Mouse (Mus musculus) heart, postnatal 10 days (tissue): ENCODE results near the gene St7. TPM values are rescaled to one million over a fixed set of nuclear protein-coding genes. Genes with fewer than 3 reads are reported as not detected.

Source experiments
- DNase-seq, 2 experiments: peaks; one replicate each; pipeline ENCODE4 v3.0.0; 2021
- intact Hi-C: fragments of 180-260 bp; cut with DNase I; formaldehyde crosslinking; loops from one replicate; pipeline ENCODE4 v1.15.1; 2025
- total RNA-seq, 2 experiments: library from RNA; stranded (reverse); gene quantifications; 2 replicates each; pipeline ENCODE4 v1.2.3; 2021

St7 gene
- total RNA-seq, 2 experiments from 2014 or later = 29.8 to 30.7 TPM

GRCm38 (mm10) chr6:17932806-17933205, 240.1 kb downstream of the St7 start:
- no peak for DNase-seq

GRCm38 (mm10) chr6:17938631-17939346, 246.1 kb downstream of the St7 start:
- intact Hi-C loops = no loop called here
- no peak for DNase-seq

More at GRCm38 (mm10) chr6:17932806-17933205, 240.1 kb downstream of the St7 start:
- intact Hi-C loops = no loop called here

- intact Hi-C loops = no loop called here
- DNase-seq = no peak
Observed at GRCm38 (mm10) chr6:17941916-17942315, 249.2 kb downstream of the St7 start.

GRCm38 (mm10) chr6:17942344-17942743, 249.6 kb downstream of the St7 start:
- intact Hi-C loops = no loop called here

GRCm38 (mm10) chr6:17943877-17944617, 251.3 kb downstream of the St7 start:
- peak; percentile 12 to 35 for DNase-seq
- intact Hi-C loops = no loop called here

More at GRCm38 (mm10) chr6:17942344-17942743, 249.6 kb downstream of the St7 start:
- no peak for DNase-seq

GRCm38 (mm10) chr6:17946456-17946855, 253.7 kb downstream of the St7 start:
- intact Hi-C loops = no loop called here
- DNase-seq = no peak

GRCm38 (mm10) chr6:17947130-17947831, 254.5 kb downstream of the St7 start:
- DNase-seq = no peak
- intact Hi-C loops = no loop called here

GRCm38 (mm10) chr6:17949103-17949502, 256.4 kb downstream of the St7 start:
- DNase-seq = no peak
- intact Hi-C loops = no loop called here

- intact Hi-C loops = no loop called here
- no peak for DNase-seq
Observed at GRCm38 (mm10) chr6:17951779-17952178, 259.0 kb downstream of the St7 start.

GRCm38 (mm10) chr6:17963455-17963854, 270.7 kb downstream of the St7 start:
- intact Hi-C loops = no loop called here
- DNase-seq = no peak

- intact Hi-C loops = no loop called here
- no peak for DNase-seq
Observed at GRCm38 (mm10) chr6:17968467-17969144, 275.9 kb downstream of the St7 start.

GRCm38 (mm10) chr6:17969815-17970214, 277.1 kb downstream of the St7 start:
- no peak for DNase-seq
- intact Hi-C loops = no loop called here

- intact Hi-C loops = no loop called here
- no peak for DNase-seq
Observed at GRCm38 (mm10) chr6:17971393-17971792, 278.7 kb downstream of the St7 start.

- no peak for DNase-seq
Observed at GRCm38 (mm10) chr6:17974416-17974815, 281.7 kb downstream of the St7 start.

GRCm38 (mm10) chr6:17977165-17977564, 284.4 kb downstream of the St7 start:
- intact Hi-C loops = no loop called here
- DNase-seq = no peak

More at GRCm38 (mm10) chr6:17974416-17974815, 281.7 kb downstream of the St7 start:
- intact Hi-C loops = no loop called here

GRCm38 (mm10) chr6:17978324-17978723, 285.6 kb downstream of the St7 start:
- intact Hi-C loops = no loop called here
- no peak for DNase-seq

- no peak for DNase-seq
- intact Hi-C loops = no loop called here
Observed at GRCm38 (mm10) chr6:17978881-17979280, 286.1 kb downstream of the St7 start.

- no peak for DNase-seq
- intact Hi-C loops = no loop called here
Observed at GRCm38 (mm10) chr6:17979361-17979760, 286.6 kb downstream of the St7 start.

GRCm38 (mm10) chr6:17990173-17991028, 297.7 kb downstream of the St7 start:
- intact Hi-C loops = no loop called here

GRCm38 (mm10) chr6:17991625-17992024, 298.9 kb downstream of the St7 start:
- intact Hi-C loops = no loop called here
- DNase-seq = peak in 1 of 2 experiments; percentile 15

More at GRCm38 (mm10) chr6:17990173-17991028, 297.7 kb downstream of the St7 start:
- DNase-seq = no peak
